Mouse (Mus musculus): ENCODE results near the gene Map3k14.
"Not testable (repeated sequence)": the region's sequence is repeated elsewhere in the genome, so short reads cannot be mapped to it uniquely, and the experiment has no call there.

Gene Map3k14

GRCm38 (mm10) chr11:103267346-103268219 lies at the start of gene Map3k14:
Gene Map3k14, minus strand, starts transcription at chr11:103267472.
- DNase-seq (ENCODE audit: low spot score in 2 of 2): peak; percentile 99

- no peak for DNase-seq (ENCODE audit: low spot score in 2 of 2)
These were observed 48.1 kb upstream of the Map3k14 start for GRCm38 (mm10) chr11:103315379-103315778.

GRCm38 (mm10) chr11:103314736-103315374 lies 47.6 kb upstream of the Map3k14 start:
- DNase-seq (ENCODE audit: low spot score in 2 of 2): no peak

- DNase-seq (ENCODE audit: low spot score in 2 of 2): no peak
These were observed 46.3 kb upstream of the Map3k14 start for GRCm38 (mm10) chr11:103313542-103313941.

- DNase-seq (ENCODE audit: low spot score in 2 of 2): no peak
These were observed 45.5 kb upstream of the Map3k14 start for GRCm38 (mm10) chr11:103312655-103313255.

GRCm38 (mm10) chr11:103311960-103312611 lies 44.8 kb upstream of the Map3k14 start:
- DNase-seq (ENCODE audit: low spot score in 2 of 2): no peak

GRCm38 (mm10) chr11:103309956-103310574 lies 42.8 kb upstream of the Map3k14 start:
- no peak for DNase-seq (ENCODE audit: low spot score in 2 of 2)

- DNase-seq (ENCODE audit: low spot score in 2 of 2): no peak
These were observed 40.6 kb upstream of the Map3k14 start for GRCm38 (mm10) chr11:103307910-103308309.

- DNase-seq (ENCODE audit: low spot score in 2 of 2): no peak
These were observed 37.3 kb upstream of the Map3k14 start for GRCm38 (mm10) chr11:103304525-103304924.

GRCm38 (mm10) chr11:103294772-103295171 lies 27.5 kb upstream of the Map3k14 start:
- DNase-seq (ENCODE audit: low spot score in 2 of 2): no peak

GRCm38 (mm10) chr11:103294066-103294465 lies 26.8 kb upstream of the Map3k14 start:
- DNase-seq (ENCODE audit: low spot score in 2 of 2): no peak

GRCm38 (mm10) chr11:103292890-103293287 lies 25.6 kb upstream of the Map3k14 start:
- DNase-seq (ENCODE audit: low spot score in 2 of 2): no peak

GRCm38 (mm10) chr11:103292152-103292889 lies 25.0 kb upstream of the Map3k14 start:
- no peak for DNase-seq (ENCODE audit: low spot score in 2 of 2)

GRCm38 (mm10) chr11:103290841-103291240 lies 23.6 kb upstream of the Map3k14 start:
- not testable (repeated sequence) for DNase-seq (ENCODE audit: low spot score in 2 of 2)

- no peak for DNase-seq (ENCODE audit: low spot score in 2 of 2)
These were observed 21.2 kb upstream of the Map3k14 start for GRCm38 (mm10) chr11:103288291-103288963.

- DNase-seq (ENCODE audit: low spot score in 2 of 2): no peak
These were observed 19.6 kb upstream of the Map3k14 start for GRCm38 (mm10) chr11:103286910-103287309.

GRCm38 (mm10) chr11:103285951-103286350 lies 18.7 kb upstream of the Map3k14 start:
- DNase-seq (ENCODE audit: low spot score in 2 of 2): no peak

- DNase-seq (ENCODE audit: low spot score in 2 of 2): no peak
These were observed 18.0 kb upstream of the Map3k14 start for GRCm38 (mm10) chr11:103285276-103285675.

GRCm38 (mm10) chr11:103281784-103282183 lies 14.5 kb upstream of the Map3k14 start:
- no peak for DNase-seq (ENCODE audit: low spot score in 2 of 2)

GRCm38 (mm10) chr11:103276450-103276849 lies 9.2 kb upstream of the Map3k14 start:
- no peak for DNase-seq (ENCODE audit: low spot score in 2 of 2)
